Mouse (Mus musculus) lung, postnatal 10 days (tissue): Measurements from ENCODE around the gene Stx4a.
A peak's percentile ranks its signal among the peaks of the same experiment; 100 is the strongest.
"Not testable (repeated sequence)": the region's sequence is repeated elsewhere in the genome, so short reads cannot be mapped to it uniquely, and the experiment has no call there.

Experiments
- DNase-seq: peaks from one replicate; pipeline ENCODE4 v3.0.0; 2021

The Stx4a gene

GRCm38 (mm10) chr7:127824176-127824871 is at the start of gene Stx4a, which contains the start of gene Stx1b:
TSS of gene Stx4a (plus strand) at chr7:127824294.
TSS of gene Stx1b (minus strand) at chr7:127824549.
- DNase-seq = peak; percentile 35

DNA sequence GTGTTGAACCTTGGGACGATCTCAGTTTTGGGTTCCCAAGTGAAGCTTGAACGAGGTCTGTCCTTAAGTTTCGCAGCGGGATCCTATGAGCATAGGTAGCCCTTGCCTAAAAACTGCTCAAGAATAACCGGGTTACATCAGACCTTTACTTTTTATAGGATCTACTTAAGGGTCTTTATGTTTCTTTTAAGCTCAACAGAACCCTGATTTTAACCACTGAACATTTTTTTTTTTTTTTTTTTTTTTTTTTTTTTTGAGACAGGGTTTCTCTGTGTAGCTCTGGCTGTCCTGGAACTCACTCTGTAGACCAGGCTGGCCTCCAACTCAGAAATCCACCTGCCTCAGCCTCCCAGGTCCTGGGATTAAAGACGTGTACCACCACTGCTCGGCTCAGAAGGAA is 48.3 kb upstream of the Stx4a start:
- DNase-seq = not testable (repeated sequence)

GRCm38 (mm10) chr7:127776426-127776825 is 47.7 kb upstream of the Stx4a start, which contains the start of gene Setd1a:
TSS of gene Setd1a (plus strand) at chr7:127776670.
- peak; percentile 94 for DNase-seq

DNA sequence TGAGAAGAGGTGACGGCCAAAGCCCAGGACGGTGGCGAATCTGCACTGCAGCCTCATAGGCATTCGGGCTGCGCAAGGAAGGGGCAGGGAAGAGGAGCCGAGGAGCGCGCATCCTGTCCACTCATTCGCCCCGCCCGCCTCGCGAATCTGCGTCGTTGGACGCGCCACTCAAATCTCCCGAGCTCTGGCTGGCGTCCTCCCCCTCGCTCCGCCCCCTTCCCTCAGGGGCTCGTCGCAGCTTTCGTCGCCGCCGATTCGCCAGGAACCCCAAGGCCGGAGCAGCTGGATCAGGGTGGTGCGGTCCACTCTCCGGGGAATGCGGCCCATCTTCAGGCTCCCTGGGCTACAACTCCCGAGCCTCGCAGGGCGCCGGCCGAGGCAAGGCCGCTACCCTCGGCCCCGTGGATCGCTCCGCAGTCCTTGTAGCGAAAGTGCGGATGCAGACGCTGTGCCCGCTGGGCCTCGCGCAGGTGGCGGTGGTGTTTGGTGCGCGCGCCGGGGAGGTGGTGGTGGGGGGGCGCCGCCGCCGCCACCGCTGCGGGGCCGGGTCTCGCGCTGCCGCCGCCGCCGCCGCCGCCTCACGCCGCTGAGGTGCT is 47.1 kb upstream of the Stx4a start:
- DNase-seq = peak; percentile 99

DNA sequence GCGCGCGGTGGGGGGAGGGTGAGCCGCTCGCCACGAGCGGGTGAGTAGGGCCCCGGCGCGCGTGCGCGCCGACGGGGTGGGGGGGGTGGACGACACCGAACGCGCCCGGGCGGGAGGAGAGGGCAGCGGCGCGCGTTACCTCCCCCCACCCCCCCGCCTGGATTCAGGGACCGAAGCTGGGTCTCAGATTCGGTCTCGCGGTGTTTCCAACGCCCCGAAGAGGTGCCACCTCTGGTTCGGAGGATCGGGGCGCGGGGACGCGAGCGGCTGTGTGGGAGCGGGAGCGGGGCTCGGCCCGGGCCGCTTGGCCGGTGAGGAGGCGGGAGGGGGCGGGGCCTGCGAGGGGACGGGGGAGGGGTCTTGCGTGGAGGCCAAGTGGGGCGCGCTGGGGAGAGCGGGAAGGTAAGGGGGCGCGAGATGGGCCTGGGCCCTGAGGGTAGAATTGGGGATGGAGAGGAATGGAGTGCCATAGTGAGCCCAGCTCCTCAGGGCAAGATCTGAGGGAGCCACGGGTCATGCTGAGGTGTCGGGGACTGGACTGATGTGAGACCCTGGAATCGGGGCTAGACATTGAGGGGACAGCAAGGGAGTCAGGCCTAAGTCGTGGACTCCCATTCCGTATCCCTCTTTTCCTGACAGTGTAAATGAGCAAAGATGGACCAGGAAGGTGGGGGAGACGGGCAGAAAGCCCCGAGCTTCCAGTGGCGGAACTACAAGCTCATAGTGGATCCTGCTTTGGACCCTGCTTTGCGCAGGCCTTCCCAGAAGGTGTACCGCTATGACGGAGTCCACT is 46.4 kb upstream of the Stx4a start:
- DNase-seq = peak; percentile 63

DNA sequence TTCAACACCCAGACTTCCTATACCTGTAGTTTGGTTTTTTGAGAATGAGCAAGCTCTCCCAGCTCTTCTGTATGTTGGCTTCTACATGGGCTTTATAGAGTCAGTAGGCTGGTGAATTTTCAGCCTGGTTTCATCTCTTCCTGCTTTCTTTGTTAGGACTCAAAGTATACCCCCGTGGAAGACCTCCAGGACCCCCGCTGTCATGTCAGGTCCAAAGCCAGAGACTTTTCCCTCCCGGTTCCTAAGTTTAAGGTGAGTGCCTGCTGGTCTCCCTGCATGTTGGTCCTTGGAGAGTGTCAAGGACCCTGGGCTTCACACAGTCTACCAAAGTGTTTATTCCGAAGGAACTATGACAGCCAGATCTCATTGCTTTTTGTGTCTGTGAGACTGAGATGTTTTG is 45.7 kb upstream of the Stx4a start:
- DNase-seq = no peak

- no peak for DNase-seq
These were observed 38.8 kb upstream of the Stx4a start, which contains the start of gene Gm49388 for GRCm38 (mm10) chr7:127785308-127785707. TSS of gene Gm49388 (plus strand) at chr7:127785608.

GRCm38 (mm10) chr7:127797076-127797845 is 26.8 kb upstream of the Stx4a start:
- no peak for DNase-seq

- no peak for DNase-seq
These were observed 25.5 kb upstream of the Stx4a start for GRCm38 (mm10) chr7:127798591-127798990.

DNA sequence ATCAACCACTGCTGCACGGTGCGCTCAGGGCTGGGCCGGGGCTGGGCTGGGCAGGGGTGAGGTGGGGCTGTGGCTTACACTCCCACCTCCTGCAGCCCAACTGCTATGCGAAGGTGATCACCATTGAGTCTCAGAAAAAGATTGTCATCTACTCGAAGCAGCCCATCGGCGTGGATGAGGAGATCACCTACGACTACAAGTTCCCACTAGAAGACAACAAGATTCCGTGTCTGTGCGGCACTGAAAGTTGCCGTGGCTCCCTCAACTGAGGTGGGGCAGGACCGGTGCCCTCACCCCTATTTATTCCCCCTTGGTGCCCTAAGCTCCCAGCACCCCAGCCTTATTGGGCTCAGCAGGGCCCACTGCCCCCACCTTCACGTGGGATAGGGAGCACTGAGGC is 24.9 kb upstream of the Stx4a start:
- DNase-seq = no peak

- DNase-seq = no peak
These were observed 24.4 kb upstream of the Stx4a start for GRCm38 (mm10) chr7:127799738-127800137.

DNA sequence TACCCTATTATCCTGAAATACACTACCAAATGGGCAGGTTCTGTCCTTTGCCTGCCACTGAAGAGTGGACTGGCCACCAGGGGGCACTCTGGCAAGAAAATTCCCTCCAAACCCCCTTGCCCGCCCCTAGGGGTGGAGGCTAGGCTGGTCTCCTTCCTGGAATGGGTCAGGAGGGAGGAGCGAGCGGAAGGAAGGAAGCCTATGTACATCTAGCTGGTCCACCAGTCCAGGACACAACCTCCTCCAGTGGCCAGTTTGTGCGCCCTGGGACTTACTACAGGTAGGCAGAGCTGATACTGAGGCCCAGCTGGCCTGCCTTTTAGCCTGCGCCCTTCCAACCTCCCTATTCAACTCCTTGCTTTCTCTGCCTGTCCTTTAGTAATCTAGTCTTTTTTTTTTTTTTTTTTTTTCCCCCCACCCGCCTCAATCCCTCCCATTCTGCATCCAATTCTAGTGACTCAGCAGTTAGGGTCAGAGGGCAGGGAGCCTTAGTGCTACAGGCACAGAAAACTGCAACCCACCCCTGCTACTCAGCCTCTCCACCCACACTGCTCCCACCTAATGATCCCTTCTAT is 23.6 kb upstream of the Stx4a start, which contains the start of gene Hsd3b7:
Gene Hsd3b7, plus strand, starts transcription at position 170 of the 575 bp plus-strand sequence.
- peak; percentile 98 for DNase-seq

DNA sequence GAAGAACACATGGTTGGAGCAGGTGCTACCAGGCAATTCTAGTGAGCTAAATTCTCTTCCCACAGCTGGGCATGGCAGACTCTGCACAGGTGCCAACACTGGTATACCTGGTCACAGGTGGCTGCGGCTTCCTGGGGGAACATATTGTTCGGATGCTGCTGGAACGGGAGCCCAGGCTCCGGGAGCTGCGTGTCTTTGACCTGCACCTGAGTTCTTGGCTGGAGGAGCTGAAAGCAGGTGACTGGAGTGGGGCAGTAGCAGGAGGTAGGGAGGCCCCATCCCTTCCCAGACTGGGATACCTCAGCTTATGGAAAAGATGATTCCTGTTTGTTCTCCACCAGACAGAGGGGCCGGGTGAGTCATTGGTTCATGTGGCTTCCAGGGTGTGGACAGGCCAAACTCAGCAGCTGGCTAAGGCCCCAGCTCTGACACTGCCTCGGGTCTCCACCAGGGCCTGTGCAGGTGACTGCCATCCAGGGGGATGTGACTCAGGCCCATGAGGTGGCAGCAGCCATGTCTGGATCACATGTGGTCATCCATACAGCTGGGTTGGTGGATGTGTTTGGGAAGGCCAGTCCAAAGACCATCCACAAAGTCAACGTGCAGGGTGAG is 23.0 kb upstream of the Stx4a start:
- no peak for DNase-seq

DNA sequence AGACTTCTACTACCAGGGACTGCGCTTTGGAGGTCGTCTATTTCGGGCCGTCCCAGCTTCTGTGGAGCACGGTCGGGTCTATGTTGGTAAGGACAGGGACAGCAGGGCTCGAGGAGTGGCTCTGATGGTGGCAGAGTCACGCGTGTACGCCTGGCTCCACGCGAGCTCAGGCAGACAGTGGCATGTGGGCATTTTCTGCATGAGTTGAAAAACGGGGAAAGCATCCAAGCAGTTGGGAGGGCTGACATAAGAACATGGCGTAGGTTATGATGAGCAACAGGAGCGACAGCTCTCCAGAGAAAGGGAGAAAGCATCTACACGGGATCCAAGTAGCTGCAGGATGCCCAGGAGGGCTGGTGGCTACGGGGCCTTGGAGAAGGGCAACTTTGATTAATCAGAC is 21.8 kb upstream of the Stx4a start:
- no peak for DNase-seq

DNA sequence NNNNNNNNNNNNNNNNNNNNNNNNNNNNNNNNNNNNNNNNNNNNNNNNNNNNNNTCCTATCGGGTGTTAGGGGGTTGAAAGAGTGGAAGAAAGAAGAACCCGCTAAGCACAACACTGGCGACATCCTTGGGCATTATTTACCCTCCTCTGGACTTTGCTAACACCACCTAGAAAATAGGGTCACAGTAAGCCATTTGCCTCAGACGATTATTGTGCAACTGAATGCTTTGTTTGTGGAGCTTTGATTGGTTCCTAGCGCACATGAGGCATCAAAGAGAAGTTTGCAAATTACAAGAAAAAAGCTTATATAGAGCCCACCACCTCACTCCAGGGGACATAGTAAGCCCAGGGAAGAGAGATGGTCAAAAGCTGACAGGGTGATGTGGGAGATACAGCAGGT is 15.3 kb upstream of the Stx4a start:
- DNase-seq = no peak

GRCm38 (mm10) chr7:127809846-127810245 is 14.2 kb upstream of the Stx4a start:
- DNase-seq = no peak

GRCm38 (mm10) chr7:127810650-127811049 is 13.4 kb upstream of the Stx4a start:
- no peak for DNase-seq

GRCm38 (mm10) chr7:127811240-127811639 is 12.9 kb upstream of the Stx4a start:
- no peak for DNase-seq

DNA sequence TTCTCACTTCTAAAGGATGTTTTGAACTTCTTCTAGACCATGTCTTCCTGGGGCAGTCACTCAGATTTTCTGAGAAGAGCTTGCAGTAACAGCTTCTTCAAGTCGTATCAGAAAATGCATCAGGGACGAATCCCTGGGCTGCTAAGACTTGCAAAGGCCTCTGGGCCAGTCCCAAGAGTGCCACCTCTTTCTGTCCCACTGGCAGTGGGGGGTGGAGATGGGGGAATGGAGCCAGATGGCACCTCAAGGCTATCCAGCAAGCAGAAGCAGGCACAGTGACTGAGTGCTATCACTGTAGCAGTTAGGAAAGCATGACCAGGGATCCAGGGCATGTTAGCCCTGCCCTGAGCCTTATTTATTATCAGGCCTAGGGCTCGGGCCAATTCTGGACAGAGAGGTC is 11.8 kb upstream of the Stx4a start:
- DNase-seq = no peak

- no peak for DNase-seq
These were observed 10.3 kb upstream of the Stx4a start for GRCm38 (mm10) chr7:127813821-127814220.

- peak; percentile 55 for DNase-seq
These were observed 9.7 kb upstream of the Stx4a start for GRCm38 (mm10) chr7:127814241-127814921.
